Mouse (Mus musculus): Measurements from ENCODE around the gene Ucp2.

Ucp2 gene

DNA sequence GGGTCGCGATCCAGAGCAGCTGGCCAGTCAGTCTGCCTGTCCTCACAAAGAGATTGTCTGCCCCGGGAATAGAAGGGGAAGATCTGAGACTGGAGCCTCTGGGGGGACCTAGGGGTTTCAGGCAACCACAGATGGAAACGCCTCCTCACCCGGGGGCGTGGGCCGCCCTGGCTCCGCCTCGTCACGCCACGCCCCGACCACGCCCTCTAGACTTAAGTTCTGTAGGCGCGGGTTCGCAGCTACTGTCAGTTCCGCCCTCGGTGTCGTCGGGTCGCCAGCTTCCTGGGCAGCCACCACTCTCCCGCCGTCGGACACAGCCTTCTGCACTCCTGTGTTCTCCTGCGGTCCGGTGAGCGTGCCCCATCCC is at the start of gene Ucp2:
Gene Ucp2, plus strand, starts transcription at position 221 of the 367 bp plus-strand sequence.
- DNase-seq, result peak; percentile 47 to 60

DNA sequence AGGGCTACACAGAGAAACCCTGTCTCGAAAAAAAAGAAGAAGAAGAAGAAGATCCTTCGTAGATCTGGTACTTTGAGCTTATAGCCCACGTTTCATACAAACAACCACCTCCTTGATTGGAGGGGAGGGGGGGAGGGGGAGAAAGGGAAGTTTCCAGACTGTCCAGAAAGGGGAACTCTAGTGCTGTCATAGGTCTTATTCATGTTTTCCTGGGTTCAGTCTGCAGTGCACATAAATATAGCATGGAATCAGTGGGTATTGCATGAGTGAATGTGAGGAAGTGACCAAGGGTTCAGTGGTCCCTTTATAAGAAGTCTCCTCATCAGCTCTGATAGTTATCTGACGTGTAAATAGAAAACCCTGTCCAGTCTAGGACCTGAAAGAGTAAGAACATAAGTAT is 49.4 kb upstream of the Ucp2 start:
- no peak for DNase-seq

DNA sequence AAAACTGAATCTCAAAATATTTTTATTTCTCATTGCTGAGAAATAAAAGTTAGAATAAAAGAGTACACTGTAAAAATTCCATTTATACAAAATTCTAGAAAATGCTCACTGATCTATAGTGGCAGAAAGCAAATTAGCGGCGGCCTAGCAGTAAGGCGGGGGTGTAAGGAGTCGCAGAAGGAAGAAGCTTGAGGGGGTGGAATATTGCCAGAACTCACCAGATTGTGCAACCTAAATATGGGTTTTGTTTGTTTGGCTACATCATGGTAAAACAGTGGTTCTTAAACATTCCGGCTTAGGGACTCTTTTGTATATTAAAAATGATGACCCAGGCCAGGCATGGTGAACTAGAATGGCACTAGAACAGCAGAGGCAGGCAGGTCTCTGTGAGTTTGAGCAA is 46.9 kb upstream of the Ucp2 start:
- no peak for DNase-seq

DNA sequence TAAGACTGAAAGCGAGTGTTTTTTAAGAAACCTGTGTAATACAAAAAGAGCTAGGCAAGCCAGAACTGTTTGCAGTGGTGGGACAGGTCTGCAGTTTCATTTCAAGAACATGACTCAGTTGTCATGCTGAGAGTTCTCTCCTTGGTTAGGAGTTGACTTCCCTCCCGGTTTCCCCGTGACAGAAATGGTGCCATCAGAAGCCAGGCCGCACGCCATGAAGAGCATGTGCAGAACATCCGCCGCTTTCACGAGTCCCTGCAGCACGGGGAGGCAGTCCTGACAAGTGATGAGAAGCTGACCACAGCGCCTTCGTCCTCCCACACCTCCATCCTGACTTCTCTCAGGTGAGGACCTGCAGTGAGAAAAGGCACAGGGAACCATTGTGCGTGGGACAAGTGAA is 44.6 kb upstream of the Ucp2 start:
- DNase-seq, result no peak

DNA sequence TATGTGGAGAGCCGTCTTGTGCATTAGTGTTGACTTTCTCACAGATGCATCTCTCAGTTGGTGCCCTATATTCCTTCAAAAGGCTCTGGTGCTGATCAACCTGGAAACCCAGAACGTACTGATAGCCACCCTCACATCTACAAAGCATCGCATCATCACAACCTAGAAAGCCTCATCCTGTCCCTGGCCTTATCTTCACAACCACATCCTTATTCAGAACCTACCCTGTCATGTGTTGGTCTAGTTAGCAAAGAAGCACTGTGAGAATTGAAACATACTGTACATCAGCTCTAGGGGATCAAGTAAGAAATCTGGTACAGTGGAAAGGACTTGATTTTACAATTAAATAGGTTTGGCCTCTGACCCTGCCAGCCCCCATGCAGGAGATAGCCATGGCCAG is 44.2 kb upstream of the Ucp2 start:
- no peak for DNase-seq

DNA sequence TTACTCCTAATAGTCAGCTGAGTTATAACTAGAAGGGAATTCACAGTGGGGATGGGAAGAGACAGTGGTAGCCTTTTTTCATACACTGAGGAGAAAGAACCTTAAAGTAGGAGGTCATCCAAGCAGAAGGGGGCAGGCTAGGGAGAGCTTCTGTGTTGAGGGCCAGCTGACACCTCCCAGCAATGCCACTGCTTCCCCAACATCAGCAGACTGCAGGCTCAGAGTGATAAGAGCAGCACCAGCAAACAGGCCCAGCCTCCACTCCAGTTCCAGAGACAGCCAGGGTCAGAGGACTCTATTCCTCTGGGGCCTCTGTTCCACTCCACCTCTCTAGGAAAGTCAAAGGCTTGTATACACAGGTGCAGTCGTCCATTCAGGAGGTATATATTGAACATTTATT is 35.0 kb upstream of the Ucp2 start:
- DNase-seq, result no peak

DNA sequence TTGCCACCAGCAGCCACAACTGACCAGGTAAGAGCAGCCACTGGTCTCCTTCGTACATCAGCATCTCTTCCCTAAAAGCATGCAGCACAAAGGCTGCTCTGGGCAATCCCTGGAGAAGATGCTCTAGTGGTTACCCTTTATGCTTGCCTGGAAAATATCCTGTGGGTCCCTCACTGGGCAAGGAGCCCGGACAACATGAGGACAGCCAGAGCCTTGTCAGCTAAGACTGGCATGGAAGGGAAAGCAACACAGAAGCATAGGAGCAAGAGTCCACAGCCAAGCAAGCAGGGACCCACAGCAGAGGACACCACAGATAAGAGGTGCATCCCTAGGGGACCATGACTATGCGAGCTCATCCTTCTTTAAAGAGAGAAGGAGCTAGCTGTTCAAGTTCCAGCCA is 33.3 kb upstream of the Ucp2 start:
- DNase-seq, result peak; percentile 72 to 74

DNA sequence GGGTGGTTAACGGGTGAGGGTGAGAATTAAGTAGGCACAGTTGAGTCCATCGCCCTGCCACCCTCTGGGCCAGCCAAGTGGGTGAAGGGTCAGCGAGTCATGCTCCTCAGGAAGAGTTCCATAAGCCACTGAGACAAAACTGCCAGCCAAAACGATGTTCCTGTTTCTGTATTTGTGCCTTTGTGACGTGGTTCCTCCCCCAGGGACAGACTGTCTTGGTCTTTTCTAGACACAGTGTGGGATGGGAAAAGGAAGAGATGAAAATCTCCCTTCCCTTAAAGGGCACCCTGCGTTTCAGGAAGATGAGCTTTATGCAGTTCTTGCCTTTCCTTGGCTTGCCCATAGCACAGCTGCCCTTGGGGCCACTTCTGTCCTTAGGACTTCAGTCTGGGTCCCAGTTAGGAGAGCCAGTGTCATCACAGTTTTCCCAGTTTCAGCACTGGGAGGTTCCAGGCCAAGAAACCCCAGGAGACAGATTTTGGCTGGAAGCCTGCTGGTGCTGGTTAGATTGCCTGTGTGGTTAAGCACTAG is 31.5 kb upstream of the Ucp2 start:
- DNase-seq, result peak; percentile 34 to 36

DNA sequence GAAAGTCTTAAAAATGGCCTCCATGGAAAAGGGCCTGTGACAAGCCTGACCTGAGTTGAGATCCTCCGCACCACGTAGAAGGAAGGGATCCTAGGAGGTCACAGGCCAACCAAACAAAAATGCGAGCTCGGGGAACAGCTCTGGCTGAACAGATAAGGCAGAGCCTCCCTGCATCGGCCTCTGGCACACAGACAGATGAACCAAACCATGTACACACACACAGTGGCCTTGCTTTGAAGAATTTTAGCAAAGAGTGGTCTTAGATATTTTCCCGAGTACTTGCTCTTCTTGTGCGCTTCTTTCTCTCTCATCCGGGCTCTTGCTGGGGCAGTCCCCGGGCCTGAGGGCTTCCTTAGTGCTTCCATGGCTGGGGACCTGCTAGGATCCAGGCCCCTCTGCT is 29.9 kb upstream of the Ucp2 start:
- DNase-seq, result no peak

DNA sequence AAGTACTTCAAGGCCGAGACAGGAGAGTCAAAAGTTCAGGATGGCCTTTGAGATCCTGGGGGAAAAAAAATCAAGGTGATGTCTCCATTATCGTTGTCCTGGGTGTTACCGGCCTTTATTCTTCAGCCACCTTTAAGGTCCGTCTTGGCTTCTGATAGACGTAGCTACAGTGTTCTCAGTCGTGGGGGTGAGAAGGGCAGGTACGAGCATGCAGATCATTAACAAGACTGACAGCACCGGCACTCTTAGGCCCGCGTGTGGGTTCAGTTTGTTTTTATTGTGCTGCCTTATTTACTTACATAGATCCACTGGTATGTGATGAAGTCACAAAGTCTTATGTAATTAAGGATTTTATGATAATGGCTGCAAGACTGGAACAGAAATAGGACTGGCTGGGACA is 29.4 kb upstream of the Ucp2 start:
- DNase-seq, result no peak

DNA sequence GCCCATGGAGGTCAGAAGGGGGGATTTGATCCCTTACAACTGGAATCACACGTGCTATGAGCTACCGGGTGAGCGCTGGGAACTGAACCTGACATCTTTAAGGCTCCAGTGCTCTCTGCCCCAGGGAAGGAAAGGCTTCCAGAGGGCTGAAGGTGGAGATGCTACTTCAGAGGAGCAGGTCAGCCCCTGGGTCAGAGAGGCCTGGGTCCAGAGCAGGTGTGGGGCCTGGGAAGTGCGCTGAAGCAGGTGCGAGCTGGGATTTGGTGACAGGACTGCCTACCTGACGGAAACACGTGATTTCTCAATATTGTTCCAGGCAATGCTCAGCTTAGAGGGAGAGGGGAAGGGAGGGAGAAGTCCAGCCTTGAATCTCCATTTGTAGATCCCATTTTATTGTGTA is 28.9 kb upstream of the Ucp2 start:
- DNase-seq, result no peak

DNA sequence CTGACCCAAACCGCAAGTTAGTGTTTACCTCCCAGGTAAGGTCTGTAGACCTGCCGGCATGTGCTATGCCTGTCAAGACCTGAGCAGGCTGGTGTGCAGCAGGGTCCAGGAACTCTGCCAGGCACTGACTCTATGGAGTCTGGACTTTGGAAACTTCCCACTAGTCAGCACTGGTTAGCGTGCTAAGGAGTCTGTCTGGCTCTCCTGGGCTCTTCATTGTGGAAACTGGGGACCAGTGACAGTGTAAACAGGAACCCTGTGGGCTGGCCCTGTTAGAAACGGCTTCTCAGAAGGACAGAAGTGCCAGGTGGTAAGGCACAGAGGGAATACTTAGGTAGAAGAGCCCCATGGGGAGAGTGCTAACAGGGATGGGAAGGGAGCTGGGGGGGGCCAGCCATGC is 27.9 kb upstream of the Ucp2 start:
- peak; percentile 20 to 57 for DNase-seq

DNA sequence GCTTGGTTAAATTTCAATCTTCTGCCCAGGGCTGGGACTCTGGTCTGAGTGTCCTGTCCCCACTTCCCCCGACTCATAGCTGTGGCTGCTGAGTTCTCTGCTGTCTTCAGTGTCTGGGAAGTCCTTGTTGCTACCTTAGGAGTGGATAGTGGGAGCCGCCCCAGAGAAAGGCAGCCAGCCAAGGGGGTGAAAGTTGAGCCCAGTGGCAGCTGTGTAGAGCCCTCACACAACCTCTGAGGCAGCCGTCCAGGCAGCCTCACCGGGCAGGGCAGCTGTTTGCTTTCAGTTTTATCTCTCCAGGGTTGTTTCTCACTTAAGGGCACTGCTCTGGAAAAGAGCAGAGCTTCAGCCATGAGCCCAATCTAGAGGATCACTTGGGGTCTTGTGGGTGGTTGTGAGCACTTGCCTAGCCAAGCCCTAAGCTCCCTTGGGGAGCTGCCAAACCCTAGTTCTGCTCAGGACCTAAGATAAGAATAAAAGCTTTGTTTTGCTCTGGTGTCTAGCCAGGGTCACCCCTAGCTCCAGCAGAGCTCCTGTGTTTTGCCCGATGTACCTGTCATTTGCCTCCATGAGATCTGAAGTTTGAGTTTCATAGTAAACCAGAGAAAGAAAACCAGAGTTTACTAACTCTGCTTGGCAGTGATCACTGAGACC is 27.4 kb upstream of the Ucp2 start:
- DNase-seq, result peak; percentile 24 to 39

DNA sequence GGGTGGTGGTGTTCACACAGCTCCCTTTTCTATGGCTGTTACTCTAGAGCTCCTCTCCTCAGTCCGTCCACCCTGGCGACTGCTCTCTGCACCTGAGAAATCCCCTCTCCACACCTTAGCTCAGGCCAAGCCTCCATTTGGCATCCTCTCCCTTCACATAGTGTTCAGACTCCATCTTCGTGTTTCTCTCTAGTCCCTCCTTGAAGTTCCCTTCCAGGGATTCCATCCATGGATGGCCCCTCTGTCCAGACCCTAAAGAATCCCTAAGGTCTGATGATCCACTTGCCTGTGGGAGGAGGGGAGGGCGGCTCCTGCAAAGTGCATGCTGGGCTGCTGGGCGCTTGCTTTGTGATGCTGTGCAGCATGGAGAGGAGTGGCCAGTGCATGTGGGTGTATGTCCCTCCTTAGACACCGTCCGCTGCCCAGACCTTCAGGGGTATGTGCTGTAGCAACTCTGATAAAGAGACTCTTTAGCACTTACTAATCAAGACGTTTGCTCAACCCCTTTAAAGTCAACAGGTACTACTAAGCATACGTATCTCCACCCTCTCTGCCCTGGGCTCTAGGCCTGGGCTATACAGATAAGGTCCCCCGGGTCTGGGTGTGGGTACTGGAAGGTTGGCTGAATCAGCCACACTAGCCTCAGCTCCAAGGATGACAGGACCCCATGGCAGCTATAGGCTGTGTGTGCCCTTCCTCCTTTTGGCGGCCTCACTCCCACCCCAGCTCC is 26.2 kb upstream of the Ucp2 start:
- no peak for DNase-seq

DNA sequence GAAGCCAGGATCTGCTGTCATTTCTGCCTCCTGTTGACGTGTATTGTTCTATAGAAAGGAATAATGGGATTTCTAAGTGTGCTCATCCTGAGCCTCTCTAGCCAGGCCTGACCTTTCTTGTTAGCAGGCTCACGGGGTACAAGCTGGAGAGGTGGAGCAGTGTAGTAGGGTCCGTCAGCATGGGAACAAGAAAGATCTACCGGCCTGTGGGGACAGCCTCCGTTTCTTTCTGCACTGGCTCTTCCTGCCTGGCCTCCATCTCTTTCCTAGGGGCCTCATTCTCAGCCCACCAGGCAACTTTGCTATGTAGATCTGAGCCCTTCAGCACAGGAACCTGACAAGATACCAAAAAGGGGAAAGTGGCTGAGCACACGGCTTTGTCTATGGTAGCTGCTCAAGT is 24.4 kb upstream of the Ucp2 start:
- no peak for DNase-seq

DNA sequence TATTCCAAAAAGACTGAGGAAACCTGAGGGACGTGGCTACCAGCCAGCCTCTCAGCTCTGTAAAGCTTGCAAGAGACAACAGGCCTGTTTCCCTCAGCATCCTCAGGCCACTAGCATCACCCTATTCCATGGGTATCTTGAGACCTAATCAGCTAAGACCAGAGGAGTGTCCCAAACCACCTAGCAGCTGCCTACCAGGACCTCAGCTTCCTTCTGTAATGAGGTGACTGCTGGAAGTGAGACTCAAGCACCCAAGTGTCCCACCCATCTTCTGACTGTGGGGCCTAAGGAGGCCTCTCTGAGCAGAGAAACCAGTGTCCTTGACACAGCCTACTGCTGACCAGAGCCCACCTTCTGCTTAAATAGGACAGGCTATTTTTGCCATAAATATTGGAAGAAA is 23.6 kb upstream of the Ucp2 start:
- no peak for DNase-seq

DNA sequence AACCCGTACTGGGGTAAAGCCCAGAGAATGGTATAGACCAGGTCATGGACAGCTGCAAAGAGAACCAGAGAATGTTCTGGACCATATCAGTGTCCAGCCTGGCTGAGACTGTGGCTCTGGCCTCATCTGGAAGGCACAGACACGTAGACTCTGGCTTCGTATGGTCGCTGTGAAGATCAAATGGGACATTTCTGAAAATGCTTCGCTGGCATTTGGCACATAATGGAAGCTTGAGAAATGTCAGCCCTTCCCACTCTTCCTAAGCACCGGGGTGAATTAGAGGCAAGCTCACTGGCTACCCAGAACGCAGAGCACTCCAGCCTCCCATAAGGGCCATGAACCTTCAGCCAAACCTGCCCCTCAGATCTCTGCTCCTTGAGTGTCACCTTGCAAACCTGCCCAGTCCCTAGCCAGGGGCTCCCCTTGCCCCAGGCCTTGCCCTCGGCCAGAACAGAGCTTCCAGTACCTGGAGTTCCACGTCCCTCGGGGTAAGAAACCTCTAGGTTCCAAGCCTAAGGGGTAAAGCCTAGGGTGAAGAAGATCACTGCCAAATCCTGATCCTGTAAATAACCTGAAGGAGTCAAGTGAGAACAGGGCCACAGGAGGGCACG is 22.2 kb upstream of the Ucp2 start:
- no peak for DNase-seq

DNA sequence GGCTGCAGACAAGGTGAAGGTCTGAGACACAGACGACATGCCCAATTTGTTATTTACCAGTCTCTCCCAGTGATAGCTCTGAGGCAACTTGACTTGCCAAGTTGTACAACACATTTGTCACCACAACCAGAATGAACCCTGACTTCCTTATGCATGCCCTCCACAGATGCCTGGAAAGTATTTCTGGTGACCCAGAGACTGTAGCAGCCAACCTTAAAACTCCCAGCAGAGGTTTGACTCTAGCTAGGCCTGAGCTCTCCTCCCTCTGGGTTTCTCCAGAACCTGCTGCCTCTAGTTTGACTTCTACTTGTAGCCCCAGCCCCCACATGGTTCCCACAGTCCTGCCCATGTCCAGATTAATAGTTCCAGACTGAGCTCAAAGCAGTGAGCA is 21.7 kb upstream of the Ucp2 start:
- DNase-seq, result no peak

DNA sequence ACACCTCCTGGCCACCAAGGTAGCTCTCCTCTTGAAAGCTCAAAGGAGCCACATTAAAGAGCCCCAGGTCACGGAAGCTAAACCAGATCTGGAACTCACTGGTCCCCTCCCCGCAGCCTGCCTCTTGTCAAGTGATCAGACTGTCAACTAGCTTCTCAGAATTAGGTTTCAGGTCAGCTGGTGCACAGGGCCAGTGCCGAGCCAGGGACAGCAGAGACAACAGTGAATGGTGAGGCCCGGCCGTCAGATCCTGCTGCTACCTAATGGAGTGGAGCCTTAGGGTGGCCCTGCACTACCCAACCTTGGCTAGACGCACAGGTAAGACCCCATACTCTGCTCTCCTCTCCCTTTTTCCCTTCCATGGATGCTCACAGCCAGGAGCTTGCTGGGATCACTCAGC is 20.4 kb upstream of the Ucp2 start, which contains the start of gene Ucp3:
Gene Ucp3, plus strand, starts transcription at position 214 of the 400 bp plus-strand sequence.
- no peak for DNase-seq

DNA sequence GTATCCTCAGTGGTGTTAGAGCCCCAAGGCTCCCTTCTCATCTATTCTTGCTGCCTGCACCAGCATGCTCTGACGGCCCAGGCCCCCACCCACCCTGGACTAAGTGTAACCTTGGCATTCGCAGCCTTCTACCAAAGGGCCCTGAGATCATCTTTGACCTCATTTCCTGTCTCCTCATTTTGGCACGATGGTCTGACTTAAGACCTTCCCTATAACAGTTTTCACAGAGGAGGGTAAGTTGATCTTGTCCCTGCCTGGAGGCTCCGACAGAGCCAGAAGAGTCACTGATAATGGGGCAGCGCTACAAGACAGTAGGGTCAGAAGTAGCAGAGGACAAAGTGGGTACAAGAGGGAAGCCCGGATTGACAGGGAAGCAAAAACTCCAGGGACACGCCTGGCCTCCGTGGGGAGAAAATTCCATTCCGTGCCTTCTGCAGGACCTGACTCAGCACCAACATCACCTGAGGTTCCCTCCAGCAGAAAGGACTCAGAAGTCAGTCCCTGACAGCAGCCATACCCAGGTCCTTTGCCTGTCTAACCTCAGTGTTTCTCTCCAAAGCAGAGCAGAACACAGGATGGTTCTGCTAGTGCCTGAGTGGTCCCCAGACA is 19.2 kb upstream of the Ucp2 start:
- no peak for DNase-seq

DNA sequence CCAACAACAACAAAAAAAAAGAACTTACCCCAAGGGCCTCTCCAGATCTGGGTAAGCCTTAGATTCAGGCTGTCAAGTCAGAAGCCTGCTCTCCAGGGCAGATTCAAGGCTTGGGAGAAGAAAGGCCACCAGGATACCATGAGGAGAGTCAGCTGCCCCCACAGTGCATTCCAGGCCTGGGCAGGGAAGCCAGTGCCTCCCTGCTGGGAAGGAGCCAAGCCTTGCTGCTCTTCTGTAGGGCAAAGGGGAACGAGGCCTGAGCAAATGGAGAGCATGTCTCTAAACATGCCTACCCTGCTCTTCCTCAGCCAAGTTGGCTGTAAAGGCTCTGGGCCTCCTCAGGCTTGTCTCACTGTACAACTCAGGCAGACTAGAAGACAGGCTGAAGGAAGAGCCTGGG is 18.5 kb upstream of the Ucp2 start:
- no peak for DNase-seq

DNA sequence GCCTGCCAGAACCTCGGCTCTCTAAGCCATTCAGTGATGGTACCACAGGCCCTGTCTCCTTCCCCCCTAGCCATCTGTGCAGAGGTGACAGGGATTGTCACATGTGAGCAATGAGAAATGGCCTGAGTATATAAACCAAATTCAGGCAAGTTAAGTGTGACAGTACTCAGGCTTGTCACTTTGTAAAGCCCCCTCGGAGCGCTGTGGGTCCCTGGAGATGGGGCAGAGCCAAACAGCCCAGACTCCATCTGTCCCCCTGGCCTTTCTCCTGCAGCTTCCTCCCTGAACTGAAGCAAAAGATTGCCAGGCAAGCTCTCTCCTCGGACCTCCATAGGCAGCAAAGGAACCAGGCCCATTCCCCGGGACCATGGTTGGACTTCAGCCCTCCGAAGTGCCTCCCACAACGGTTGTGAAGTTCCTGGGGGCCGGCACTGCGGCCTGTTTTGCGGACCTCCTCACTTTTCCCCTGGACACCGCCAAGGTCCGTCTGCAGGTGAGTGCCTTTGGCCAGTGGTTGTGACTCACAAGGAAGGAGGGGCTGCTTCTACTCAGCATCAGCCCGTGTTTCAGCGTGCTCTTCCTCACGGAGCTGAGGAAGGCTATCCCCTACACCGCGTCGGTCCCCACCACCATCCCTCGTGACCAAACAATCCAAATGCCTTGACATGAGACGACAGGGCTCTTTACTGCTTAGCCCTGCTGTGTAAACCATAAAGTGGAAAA is 13.9 kb upstream of the Ucp2 start:
- DNase-seq, result peak; percentile 48 to 60

DNA sequence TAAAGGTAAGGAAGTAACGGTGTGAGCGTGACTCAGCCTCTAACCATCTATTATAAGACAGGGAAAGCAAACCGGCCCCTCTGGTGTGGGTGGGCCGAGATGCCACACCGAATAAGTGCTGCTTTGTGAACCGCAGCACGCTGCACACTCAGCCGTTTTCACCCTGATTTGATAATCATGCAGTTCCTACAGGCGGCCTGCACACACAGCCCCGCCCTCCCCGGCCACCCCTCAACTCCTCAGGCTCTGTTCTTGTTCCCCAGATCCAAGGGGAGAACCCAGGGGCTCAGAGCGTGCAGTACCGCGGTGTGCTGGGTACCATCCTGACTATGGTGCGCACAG is 13.3 kb upstream of the Ucp2 start:
- DNase-seq, result no peak

Data from cerebellum, postnatal 14 days (tissue).